Mouse (Mus musculus) kidney, embryonic 16.5 days (tissue): ENCODE results near the gene Adam1b. TPM values are rescaled to one million over a fixed set of nuclear protein-coding genes. Genes with fewer than 3 reads are reported as not detected.

Source experiments
- ATAC-seq: fragments of 200-750 bp; cut with Nextera tagmentation; 2 replicates; pipeline ENCODE4 v1.8.0; 2017; ENCODE audit warnings: moderate TSS enrichment; ENCODE audit not compliant: low FRiP score, low TSS enrichment
- H3K27ac ChIP-seq: fragments of 300-500 bp; sonication (generic); 2 replicates; pipeline ENCODE4 v1.5.1; 2014; ENCODE audit warnings: low read length
- H3K27me3 ChIP-seq: fragments of 300-500 bp; sonication (generic); 2 replicates; pipeline ENCODE4 v1.6.1; 2014; ENCODE audit warnings: low read length, control low read depth, mixed read lengths; ENCODE audit not compliant: insufficient read depth
- H3K36me3 ChIP-seq: fragments of 300-500 bp; sonication (generic); 2 replicates; pipeline ENCODE4 v1.6.1; 2014; ENCODE audit warnings: low read length, control low read depth, mixed read lengths; ENCODE audit not compliant: insufficient read depth
- H3K4me1 ChIP-seq: fragments of 300-500 bp; sonication (generic); 2 replicates; pipeline ENCODE4 v1.6.1; 2014; ENCODE audit warnings: low read length, control low read depth, mixed read lengths; ENCODE audit not compliant: insufficient read depth
- H3K4me2 ChIP-seq: fragments of 300-500 bp; sonication (generic); replicated peaks from 2 replicates; pipeline ENCODE4 v1.6.1; 2014; ENCODE audit warnings: low read depth, low read length
- H3K4me3 ChIP-seq: fragments of 300-500 bp; sonication (generic); 2 replicates; pipeline ENCODE4 v1.5.1; 2014; ENCODE audit warnings: mild to moderate bottlenecking, low read length
- H3K9ac ChIP-seq: fragments of 300-500 bp; sonication (generic); replicated peaks from 2 replicates; pipeline ENCODE4 v1.6.1; 2014; ENCODE audit warnings: low read length
- H3K9me3 ChIP-seq: fragments of 300-500 bp; sonication (generic); 2 replicates; pipeline ENCODE4 v1.6.1; 2016; ENCODE audit warnings: low read length, control low read depth
- WGBS: fragments of 180-500 bp; shearing (Covaris S2); extraction: QIAGEN DNeasy Blood & Tissue Kit; methylation state at CpG from one replicate; pipeline ENCODE4 v1.1.7; 2014; 5-methylcytosine and 5-hydroxymethylcytosine counted together
- polyA plus RNA-seq: library from polyadenylated mRNA; unstranded; fragments of >200 nt; fragmentation: Nextera tagmentation; extraction: Ambion mirVana; gene quantifications from 2 replicates; pipeline ENCODE4 v1.2.1, GENCODE M21; 2015

Adam1b gene
- polyA plus RNA-seq, 1 experiment from 2014 or later, result 0.22 TPM

DNA sequence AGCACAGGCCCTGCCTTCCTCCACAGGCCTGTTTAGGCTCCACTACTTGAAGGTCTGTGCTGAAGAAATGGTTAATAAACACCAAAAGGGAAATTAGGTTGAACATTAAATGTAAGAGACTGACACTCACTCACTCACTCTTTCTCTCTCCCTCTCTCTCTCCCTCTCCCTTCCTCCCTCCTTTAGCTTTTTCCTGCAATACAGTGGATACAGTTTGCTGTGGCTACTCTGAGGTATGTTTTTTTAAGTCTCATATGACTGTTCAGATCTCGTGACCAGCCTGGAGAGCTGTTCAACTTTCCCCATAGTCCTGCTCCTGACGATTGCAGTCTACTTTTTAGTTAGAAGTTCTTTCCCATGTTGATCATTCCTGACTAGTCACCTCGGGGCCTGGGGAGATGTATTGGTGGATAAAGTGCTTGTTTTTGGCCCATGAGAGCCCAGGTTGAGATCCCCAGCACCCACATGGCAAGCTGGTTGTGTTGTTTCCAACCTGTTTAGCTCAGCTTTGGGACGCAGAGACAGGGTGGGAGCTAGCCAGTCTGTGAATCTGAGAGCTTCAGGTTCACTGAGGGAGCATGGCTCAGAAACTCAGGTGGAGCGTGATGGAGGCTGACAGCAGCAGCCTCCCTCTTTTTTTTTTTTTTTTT is 39.5 kb downstream of the Adam1b start:
- H3K9me3 ChIP-seq, result no peaks in the 10 kb centered on the region
- 0 out of 2 replicates have a peak, but pooled peaks cover 6% of the 10 kb centered on the region for H3K4me1 ChIP-seq
- H3K36me3 ChIP-seq, result no peaks in the 10 kb centered on the region
- peak overlapping the region; percentile 73 for H3K27ac ChIP-seq
- no peaks in the 10 kb centered on the region for H3K27me3 ChIP-seq
- 52% methylated on average over 5 of the region's 5 CpGs for WGBS
- peak overlapping the region; percentile 12 for H3K9ac ChIP-seq
- peak overlapping the region; percentile 4; the same call in 1 of the 2 replicates for H3K4me3 ChIP-seq
- ATAC-seq, result peak; percentile 42; the same call in 1 of the 2 replicates
- peak overlapping the region; percentile 5 for H3K4me2 ChIP-seq

- H3K9ac ChIP-seq, result peak overlapping the region; percentile 12
- WGBS, result 40% methylated on average over 5 of the region's 5 CpGs
- H3K4me2 ChIP-seq, result peak overlapping the region; percentile 5; the same call in 1 of the 2 replicates
- no peaks in the 10 kb centered on the region for H3K9me3 ChIP-seq
- no peak overlapping the region for H3K4me3 ChIP-seq
- H3K4me1 ChIP-seq, result 0 out of 2 replicates have a peak, but pooled peaks cover 6% of the 10 kb centered on the region
- peak; percentile 82 for ATAC-seq
- H3K27me3 ChIP-seq, result no peaks in the 10 kb centered on the region
- H3K36me3 ChIP-seq, result no peaks in the 10 kb centered on the region
- peak overlapping the region; percentile 73 for H3K27ac ChIP-seq
Measured at GRCm38 (mm10) chr5:121462967-121463366, 40.3 kb downstream of the Adam1b start.

DNA sequence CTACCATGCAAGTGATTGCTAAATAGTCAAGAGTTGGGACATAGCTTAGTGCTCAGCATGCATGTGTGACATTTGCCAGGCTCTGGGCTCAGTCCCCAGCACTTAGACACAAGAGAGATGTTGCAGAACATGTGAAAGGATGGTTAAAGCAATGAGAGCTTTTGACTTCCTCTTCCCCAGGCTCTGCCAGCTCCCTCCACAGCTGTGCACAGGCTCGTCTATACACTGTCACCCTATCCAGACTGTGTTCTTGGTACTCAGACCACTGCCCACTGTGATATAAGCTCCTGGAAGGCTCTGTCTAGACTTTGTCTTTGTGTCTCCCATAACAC is 41.1 kb downstream of the Adam1b start:
- Histone ChIP-seq H3K27me3 (no peaks in the 10 kb centered on the region), H3K4me2 (no peak overlapping the region), H3K36me3 (no peaks in the 10 kb centered on the region), H3K4me3 (no peak overlapping the region), H3K9ac (no peak overlapping the region), H3K4me1 (0 out of 2 replicates have a peak, but pooled peaks cover 6% of the 10 kb centered on the region), H3K27ac (no peak overlapping the region), H3K9me3 (no peaks in the 10 kb centered on the region)
- WGBS, result 16% methylated on average over 1 of the region's 1 CpGs
- no peak for ATAC-seq

DNA sequence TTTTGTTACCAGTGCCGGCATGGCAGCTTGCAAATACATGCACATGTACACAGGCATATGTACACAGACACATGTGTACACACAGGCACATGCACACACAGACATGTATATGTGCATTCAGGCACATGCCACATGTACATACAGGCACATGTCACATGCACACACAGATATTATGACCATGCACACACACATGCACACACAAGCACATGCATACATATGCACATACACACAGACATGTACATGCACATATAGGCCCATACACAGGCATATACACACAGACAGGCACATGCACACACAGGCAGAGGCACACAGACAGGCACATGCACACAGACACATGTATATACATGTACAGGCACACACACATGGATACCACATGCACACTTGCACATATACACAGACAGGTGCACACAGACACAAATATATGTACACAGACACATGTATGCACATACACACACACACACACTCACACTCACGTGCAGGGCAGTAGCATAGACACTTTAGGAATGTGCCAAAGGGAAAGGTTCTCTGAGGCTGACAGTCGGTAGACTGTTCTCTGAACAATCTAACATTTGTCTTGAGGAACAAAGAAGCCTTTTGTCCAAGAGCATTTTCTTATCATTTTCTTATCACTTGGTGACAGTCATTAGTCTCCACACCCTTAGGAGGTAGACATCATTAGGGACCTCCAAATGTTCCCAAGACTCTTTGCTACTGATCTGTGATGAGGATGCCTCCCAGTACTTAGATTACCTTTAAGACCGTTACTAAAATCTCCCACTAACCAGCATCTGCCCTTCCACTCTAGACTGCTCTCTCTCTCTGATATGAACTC is 41.7 kb downstream of the Adam1b start:
- WGBS, result 64% methylated on average over 4 of the region's 4 CpGs
- ATAC-seq, result no peak
- Histone ChIP-seq H3K9me3 (no peaks in the 10 kb centered on the region), H3K27ac (no peak overlapping the region), H3K27me3 (no peaks in the 10 kb centered on the region), H3K9ac (no peak overlapping the region), H3K36me3 (no peaks in the 10 kb centered on the region), H3K4me3 (no peak overlapping the region), H3K4me1 (0 out of 2 replicates have a peak, but pooled peaks cover 6% of the 10 kb centered on the region), H3K4me2 (no peak overlapping the region)

DNA sequence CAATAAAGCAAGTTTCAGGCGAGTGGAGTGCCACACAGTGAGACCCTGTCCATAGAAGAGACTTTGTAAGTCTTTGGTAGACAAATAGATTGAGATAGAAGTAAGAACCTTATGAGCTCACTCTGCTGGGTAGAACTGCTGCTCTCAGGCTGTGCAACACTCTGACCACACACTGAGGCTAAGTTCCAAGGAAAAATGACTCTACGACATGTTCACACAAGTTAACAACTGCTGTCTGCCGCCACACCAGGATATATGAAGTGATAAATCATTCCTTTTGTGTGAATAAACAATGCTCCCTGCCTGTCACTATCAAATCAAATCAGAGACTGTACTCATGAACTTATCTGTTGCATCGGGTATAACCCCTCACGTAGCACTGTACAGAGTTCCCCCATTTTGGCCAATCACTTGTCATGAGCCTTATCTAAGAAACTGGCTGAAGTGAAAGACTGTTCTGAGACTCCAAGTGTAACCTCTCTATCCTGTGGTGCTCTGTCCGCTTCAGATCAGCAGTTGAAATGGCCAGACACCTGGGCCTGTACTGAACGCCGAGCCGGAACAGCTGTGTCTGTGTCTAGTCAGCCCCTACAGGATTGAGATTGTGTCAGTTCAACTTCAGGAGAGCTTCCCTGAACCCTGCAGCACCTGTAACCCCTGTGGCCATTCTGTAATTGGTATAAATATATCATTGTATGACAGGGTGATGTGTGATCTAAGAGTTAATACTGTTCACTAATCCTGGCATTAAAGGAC is 47.5 kb downstream of the Adam1b start:
- no peak overlapping the region for H3K4me2 ChIP-seq
- H3K4me1 ChIP-seq, result peaks cover 26% of the 10 kb centered on the region
- no peaks in the 10 kb centered on the region for H3K36me3 ChIP-seq
- no peak overlapping the region for H3K27ac ChIP-seq
- no peak for ATAC-seq
- H3K27me3 ChIP-seq, result no peaks in the 10 kb centered on the region
- no peak overlapping the region for H3K9ac ChIP-seq
- H3K9me3 ChIP-seq, result no peaks in the 10 kb centered on the region
- H3K4me3 ChIP-seq, result no peak overlapping the region
- 56% methylated on average over 9 of the region's 9 CpGs for WGBS

DNA sequence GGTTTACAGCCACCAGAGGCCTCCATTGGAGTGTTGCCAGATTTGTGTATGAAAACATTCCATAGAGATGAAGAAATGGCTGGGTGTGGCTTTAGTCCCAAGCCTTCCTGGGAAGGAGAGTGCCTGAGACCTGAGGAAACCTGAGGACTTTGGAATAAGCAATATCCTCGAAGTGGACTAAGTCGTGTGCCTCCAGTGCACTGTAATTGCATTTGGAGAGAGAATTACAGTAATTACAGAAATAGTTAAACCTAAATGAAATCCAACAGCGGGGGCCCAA is 48.8 kb downstream of the Adam1b start:
- no peak for ATAC-seq
- Histone ChIP-seq H3K9me3 (no peaks in the 10 kb centered on the region), H3K27me3 (no peaks in the 10 kb centered on the region), H3K4me1 (peaks cover 30% of the 10 kb centered on the region), H3K27ac (peak overlapping the region; percentile 28; the same call in 1 of the 2 replicates), H3K4me2 (no peak overlapping the region), H3K36me3 (peaks cover 3% of the 10 kb centered on the region), H3K4me3 (no peak overlapping the region), H3K9ac (no peak overlapping the region; the same call in 1 of the 2 replicates)
- WGBS, result 83% methylated on average over 3 of the region's 3 CpGs

- peak overlapping the region; percentile 39 for H3K27ac ChIP-seq
- no peaks in the 10 kb centered on the region for H3K27me3 ChIP-seq
- H3K36me3 ChIP-seq, result peaks cover 9% of the 10 kb centered on the region
- no peak overlapping the region; the same call in 1 of the 2 replicates for H3K9ac ChIP-seq
- 82% methylated on average over 13 of the region's 13 CpGs for WGBS
- no peaks in the 10 kb centered on the region for H3K9me3 ChIP-seq
- H3K4me1 ChIP-seq, result peaks cover 30% of the 10 kb centered on the region
- no peak overlapping the region for H3K4me3 ChIP-seq
- H3K4me2 ChIP-seq, result peak overlapping the region; percentile 90
- no peak for ATAC-seq
Measured at GRCm38 (mm10) chr5:121453743-121454502, 49.3 kb downstream of the Adam1b start.

DNA sequence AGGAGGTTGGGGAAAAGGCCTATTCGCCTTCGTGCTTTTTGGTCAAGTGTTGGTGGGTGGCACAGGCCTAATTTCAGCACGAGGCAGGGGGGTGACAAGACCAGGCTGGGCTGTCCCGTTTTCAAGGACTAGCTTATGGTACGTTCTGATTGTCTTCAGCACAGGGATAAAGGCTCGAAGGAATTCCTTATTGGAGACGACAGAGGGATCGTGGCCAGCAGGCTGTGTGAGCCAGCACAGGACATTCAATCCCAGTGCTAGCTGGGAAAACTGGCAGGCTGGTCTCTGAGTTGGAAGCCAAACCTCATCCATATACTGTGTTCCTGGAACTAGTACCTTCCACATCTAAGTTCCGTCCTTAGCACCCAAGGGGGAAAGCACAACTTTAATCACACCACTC is 50.3 kb downstream of the Adam1b start:
- H3K9me3 ChIP-seq, result no peaks in the 10 kb centered on the region
- peak overlapping the region; percentile 96 for H3K9ac ChIP-seq
- ATAC-seq, result no peak; the same call in 1 of the 2 replicates
- no peaks in the 10 kb centered on the region for H3K27me3 ChIP-seq
- H3K36me3 ChIP-seq, result peaks cover 19% of the 10 kb centered on the region
- peak overlapping the region; percentile 93 for H3K27ac ChIP-seq
- H3K4me2 ChIP-seq, result peak overlapping the region; percentile 90
- H3K4me1 ChIP-seq, result peaks cover 30% of the 10 kb centered on the region
- H3K4me3 ChIP-seq, result peak overlapping the region; percentile 85
- WGBS, result 4% methylated on average over 9 of the region's 9 CpGs
